Mouse (Mus musculus) kidney, postnatal 36 days (tissue): ENCODE measurements around the gene Hmgcll1.

Source experiments
- DNase-seq, 2 experiments: peaks; one replicate each; pipeline ENCODE4 v3.0.0; 2021 to 2022; ENCODE audit warnings: mixed read lengths in 2 of 2

Hmgcll1 gene

DNA sequence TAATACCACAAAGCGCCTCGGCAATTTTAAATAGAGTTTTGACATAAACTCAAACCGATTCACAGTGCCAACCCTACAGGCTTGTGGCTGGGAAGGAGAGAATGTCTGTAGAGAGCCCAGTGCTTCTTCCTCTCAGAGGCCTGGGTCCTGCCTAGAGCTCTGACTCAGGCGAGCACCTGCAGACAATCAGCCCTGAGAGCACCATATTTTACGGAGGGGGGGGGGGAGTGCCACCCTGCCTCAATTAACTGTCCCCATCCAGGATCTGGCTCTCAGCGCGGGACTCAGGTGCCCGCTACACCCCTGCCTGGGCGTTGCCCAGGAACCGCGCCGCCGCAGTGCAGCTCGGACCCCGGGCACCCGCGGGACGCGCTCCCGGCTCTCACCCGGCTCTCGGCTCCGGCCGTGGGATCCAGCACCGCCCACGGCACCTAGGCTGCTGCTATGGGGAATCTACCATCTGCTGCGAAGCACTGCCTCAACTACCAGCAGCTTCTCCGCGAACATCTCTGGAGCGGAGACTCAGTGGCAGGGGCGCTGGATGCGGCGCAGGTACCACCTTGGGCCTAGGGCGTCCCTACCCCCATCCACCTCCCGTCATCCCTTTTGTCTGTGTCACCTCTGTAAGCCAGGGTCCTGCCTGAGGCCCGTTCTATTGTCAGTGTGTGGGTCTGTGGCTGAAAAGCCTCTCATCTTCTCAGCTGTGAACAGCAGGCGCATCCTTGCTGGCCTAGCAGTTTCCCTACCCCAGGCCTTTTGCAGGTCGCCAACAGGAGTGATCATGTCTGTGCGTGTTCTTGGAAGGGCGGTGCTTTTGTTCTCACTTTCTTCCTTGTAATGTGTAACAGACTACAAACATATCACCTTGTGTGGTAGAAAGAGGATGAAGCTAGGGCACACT lies at the start of gene Hmgcll1:
TSS of gene Hmgcll1 (plus strand) at position 225 of the 901 bp plus-strand sequence.
- DNase-seq: peak in 1 of 2 experiments; percentile 22

DNA sequence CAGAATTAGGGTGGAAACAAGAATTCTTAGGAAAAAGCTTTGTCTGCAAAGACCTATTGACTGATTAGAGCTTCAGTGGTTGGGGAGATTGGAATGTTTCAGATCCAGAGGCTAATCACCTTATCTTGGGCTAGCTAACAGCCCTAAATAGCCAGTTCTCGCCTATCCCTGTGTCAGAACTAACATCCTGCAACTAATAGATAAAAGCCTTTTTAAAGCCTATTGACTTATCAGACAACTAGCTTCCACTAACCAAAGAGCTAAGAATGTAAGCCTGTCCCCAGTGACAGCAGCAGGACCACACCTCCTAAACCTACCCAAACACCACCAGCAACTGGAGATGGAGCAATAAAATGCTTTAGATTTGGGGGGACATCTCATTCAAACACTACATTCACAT lies 34.6 kb upstream of the Hmgcll1 start:
- DNase-seq: no peak

DNA sequence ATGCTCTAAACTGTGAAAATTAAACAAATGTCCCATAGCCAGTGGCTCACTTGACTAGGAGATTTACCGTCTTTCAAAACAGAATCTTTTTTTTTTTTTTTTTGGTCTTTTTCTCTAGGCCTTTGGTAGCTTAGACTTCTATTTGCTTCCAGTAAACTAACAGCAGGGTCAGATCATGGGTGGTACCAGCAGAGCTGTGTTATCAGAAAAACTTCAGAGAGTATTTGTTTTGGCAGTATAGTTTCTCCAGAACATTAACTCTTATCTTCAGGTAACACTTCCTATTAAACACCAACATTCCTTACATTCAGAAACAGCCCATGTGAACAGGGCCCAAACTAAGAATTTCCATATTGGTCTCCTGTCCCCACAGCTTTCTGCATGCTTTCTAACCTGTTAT lies 33.5 kb upstream of the Hmgcll1 start:
- no peak for DNase-seq

DNA sequence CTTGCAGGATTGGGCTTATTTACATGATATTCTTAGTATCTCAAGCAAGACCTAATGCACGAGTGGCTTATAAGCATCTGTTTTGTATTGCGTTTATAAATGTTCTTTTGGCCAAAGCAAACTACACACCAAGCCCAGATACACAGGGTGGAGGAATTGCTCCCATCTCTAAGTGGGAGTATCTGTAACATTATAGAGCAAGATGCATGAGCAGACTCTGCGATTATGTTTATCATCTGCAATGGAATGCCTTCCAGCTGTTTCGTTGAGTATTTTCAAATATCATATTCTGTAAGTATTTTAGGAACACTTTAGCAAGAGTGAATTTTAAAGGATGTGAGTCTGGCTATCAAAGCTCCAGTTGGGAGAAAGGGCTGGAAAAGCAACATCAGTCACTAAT lies 25.2 kb upstream of the Hmgcll1 start:
- no peak for DNase-seq

DNA sequence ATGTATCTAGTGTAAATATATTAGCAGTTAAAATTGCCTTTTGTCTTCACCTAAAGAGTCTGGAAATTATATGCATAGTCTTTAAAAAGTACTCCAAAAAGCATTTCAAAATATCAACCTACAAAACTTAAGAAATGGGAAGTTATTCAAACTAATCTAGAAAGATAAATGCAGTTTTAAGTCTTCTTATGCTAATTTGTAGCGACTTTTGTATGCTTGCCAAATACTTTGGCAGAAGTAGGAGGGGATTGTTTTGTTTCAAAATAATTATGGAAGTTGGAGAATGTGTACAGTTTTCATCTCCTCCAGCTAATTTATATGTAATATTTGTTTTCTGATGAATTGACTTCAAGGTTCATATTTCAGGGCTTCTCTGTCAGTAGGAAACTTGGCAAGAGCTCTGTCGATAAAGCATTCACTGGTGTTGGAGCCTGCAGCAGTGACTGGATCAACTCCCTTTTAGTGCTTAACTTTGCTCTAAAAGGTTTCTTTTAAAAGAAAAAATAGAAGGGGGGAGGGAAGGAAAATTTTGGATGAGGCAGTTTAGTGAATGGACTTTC lies 15.8 kb upstream of the Hmgcll1 start:
- DNase-seq: no peak

DNA sequence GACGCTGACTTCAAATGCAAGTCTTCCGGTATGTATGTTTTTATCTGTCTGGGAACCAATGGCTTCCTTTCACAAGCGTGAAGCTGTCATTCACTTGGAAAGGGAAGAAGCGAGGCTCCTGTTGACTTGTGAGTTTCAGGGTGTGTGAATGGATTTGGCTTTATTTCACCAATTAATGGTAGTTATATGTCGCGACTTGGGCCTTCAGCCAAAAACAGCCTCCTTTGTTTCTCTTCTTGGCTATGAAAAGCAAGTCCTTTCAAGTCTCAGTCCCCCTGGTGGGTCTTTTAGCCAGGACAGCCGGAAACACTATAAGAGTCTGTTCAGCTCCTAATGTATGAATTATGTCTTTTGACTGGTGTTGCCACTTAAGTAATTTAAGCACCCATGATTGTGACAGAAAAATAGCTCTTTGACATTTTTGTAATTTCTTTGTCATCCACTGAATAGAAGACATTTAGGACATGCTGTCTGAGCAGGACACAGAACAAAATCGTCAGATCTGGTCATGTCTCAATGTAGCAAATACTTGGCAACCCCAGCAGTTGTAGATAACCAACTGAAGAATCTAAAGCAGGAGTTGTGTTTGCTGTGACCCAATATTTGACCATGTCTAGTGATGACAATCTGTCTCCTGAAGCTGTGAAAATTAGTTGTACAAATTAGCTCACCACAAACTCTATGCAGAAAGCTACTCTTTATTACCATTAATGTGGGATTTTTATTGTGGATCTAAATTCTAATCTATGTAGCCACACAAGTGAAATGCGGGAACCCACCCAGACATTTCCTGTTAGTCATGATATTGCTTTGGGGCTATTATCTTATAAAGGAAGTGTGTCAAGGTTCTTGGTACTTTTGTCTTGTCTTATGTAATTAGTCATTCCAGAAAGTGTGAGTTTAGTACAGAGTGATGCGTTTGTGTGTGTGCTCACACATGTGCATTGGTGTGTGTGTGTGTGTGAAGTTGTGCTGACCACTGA lies 13.5 kb upstream of the Hmgcll1 start:
- peak in 1 of 2 experiments; percentile 13 for DNase-seq

DNA sequence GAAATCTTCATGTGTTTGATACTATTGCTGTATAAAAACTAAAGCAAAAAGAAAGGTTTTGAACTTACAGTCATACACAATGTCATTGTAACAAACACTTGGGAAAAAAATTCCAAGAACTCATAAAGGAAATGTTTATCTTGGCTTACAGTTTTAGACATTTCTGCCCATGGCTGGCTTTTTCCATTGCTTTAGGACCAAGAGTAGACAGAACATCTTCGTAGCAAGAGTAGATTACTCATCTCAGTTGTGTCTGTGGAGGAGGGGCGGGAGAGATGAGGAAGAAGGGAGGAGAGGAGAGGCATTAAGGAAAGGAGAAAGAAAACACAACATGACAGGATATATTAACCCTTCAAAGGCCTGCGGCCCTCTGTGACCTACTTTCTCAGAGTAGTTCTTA lies 11.6 kb upstream of the Hmgcll1 start:
- no peak for DNase-seq

DNA sequence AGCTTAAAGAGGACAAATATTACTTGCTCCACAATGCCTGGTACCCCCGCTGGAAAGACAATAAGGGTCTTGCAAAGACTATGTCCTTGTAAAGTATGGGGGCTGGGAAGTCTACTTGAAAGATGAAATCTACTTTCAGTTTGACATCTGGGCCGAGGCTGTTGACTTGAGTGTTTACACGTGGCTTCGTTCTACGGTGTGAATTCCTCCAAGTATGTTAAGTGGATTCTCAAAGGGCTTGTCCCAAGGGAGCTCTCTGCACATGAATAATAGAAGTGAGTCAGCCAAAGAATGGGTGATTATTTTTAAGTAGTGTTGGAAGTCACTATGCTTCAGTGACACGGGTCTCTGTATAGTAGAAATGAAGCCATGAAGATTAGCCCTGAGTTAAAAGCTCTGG lies 11.0 kb upstream of the Hmgcll1 start:
- no peak for DNase-seq

DNA sequence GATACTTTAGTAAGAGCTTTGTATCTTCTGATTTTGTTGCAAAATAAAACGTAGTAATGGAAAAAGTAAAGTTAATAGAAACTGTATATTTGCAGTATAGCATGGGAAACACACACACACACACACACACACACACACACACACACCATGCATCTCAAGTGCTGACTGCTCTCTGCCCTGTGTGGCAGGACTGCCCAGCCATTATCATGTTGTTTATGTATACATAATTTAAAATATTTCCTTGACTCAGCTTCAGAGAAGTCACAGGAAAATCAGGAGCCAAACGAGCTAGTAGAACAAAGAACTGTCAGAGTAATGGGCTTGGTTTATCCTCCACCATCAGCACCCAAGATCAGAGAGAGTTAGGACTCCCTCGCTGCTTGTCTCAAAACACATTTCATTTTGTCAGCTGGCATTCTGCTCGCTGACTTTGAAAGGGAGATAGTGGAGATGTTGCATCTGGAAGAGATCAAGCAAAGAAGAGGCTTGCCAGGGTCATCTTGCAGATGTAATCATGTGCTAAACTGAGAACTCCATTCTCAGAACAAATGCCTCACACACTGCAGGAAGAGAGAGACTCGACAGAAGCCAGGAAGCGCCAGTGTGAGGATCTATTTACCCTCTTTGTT lies 7.2 kb upstream of the Hmgcll1 start:
- DNase-seq: no peak

DNA sequence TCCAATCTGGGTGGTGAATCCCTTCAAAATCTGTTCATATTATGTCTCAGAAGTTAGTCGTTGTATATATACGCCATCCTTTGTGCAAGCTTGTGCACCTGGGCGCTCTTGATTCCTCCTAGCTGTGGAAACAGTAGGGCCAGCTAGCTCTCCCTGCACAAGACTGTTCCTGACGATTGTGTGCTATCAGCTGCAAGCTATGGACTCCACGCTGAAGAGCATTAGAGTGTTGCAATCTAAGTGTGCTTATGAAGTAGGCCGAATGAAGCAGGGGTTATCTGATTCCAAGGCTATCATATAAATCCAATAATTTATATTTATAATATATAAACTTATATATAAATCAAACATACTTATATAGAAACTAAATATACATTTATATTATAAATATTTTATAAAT lies 866 bp upstream of the Hmgcll1 start:
- no peak for DNase-seq

DNA sequence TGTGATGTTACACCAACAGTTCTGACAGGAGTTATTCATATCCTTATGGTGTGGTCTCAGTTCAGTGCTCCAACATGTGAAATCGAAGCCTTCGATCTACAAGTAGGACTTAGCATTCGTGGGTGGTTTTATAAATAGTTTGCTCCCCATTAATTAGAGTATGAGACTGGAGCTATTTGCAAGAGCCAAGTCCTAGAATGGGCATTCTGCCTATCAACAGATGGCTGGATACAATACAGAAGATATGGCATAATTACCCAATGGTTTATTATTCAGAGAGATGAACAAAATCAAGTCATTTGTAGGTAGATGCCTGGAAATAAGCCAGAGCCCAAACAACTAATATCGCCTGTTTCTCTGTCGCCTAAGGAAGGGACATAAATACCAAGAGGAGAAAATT lies 1.3 kb downstream of the Hmgcll1 start:
- no peak for DNase-seq

DNA sequence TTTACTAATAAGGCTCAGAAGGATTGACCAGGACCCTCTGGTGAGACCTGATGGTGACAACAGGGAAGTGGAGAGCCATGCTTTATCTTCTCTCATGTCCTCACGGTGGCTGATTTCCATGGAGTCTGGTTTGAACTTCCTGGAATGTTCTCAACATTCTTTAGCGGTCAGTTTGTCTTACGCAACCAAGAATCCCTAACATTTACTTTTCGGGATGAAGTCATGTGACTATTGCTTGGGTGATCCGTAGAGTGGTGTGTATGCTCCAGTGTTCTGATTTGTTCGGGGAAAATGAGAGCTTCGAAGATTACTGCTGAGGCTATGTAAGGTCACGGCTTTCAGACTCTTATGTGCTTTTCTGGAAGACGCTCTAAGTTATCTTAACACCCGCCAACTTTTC lies 1.9 kb downstream of the Hmgcll1 start:
- no peak for DNase-seq

DNA sequence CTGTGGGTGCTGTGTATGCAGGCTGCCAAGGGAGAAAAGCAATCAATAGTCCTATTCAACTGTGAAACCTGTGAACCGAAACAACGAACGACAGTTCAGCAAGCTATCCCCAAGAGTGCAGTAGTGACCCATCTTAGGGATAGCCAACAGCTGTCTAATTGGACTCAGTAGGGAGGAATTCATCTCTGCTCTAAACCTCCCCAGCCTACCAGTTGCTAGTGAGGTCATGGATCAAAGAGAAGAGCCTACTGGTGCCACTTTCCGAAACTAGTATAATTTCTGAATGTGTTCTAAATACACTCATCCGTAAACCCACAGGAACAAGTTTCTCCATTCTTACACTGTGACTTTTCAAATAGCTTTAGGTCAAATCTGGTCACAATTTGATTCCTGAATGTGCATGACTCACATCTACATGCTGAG lies 8.9 kb downstream of the Hmgcll1 start:
- no peak for DNase-seq

DNA sequence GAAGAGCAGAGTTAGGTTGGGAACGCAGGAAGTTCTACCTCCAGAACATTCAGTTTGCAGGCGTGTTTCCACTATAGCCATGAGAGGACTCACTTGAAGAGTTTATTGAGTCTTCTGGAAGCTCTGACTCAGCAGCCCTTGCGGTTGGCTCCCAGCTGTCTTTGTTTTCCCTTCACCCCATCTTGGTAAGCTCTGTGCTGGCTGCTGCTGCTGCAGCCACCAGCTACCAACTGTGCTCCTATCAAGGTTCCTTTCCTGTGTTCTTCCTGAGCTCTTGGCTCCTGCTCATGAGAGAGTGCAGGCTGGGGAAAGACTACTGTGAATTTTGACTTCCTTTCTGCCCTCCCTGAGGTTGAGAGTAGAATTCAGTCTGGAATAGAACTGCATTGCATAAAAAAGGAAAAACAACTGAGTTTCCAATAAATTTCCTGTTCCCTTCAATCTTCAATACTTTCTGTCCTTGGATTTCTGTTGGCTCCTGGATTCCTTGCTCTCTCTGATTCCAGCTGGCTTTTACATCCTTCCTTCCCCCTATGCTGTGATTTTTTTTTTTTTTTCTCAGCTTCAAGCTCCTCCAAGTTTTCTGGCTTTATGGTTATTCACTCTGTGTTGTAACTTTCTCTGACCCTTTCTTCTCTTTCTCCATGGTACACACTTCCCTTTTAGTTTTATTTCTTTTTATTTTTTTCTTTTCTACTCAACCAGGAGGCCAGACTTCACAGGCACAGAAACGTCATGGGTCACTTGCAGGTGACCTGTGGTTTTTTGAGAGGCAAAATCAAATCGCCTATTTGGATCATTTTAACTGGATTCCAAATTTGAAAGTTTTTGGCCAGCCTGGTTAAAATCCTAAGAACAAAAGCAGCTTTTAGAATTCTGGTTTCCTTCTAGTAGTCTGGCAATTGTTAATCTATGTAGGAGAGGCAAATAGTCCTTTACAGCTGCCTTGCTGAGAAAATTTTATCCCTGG lies 9.9 kb downstream of the Hmgcll1 start:
- DNase-seq: no peak

DNA sequence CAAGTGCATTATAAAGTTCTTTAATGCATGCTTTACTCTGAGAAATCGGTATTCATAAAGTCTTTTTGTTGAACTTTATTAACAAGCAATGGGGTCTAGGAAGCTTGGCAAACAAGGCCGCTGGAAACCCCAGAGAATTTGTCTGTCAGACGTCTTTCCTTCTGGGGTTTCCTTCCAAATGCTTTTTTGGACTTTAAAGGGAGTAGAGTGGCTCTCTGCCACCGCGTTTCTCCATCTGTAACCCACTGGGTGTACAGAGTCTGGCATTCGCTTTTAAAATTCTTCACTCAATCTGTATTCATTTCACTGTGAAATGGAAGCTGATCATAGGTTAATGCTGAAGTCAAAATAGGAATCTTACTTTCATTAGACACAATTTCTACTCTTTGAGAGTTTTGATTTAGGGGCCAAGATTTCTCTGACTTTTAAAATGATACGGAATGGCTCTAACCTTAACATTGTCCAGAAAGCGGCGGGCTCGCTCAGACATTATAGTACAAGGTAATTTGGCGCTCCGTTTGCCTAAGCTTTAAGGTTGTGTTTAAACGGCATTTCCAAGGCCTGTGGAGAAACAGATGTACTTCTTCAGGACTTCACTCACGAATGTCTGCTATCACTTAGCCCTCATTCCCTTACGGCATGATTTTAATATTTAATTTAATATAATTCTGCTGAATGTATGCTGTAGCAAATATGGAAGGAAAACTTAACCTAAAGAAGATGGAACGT lies 15.0 kb downstream of the Hmgcll1 start:
- no peak for DNase-seq

DNA sequence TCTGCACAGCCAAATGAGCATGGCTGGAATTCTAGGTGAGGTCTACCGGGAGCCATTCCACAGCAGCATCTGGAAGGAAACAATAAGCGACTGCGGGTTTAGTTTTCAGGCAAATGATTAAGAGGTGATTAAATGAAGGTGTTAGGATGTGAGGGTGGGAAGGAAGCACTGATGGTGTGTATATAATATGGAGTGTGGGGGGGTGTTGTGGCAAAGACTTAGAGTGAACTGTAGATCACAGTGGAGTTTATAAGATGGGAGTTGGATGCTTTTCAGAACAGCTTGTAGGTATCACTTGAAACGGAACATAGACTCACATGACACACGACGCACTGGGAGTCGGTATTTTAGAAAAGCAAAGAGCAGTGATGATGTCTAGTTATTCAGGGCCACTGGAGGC lies 20.4 kb downstream of the Hmgcll1 start:
- no peak for DNase-seq

DNA sequence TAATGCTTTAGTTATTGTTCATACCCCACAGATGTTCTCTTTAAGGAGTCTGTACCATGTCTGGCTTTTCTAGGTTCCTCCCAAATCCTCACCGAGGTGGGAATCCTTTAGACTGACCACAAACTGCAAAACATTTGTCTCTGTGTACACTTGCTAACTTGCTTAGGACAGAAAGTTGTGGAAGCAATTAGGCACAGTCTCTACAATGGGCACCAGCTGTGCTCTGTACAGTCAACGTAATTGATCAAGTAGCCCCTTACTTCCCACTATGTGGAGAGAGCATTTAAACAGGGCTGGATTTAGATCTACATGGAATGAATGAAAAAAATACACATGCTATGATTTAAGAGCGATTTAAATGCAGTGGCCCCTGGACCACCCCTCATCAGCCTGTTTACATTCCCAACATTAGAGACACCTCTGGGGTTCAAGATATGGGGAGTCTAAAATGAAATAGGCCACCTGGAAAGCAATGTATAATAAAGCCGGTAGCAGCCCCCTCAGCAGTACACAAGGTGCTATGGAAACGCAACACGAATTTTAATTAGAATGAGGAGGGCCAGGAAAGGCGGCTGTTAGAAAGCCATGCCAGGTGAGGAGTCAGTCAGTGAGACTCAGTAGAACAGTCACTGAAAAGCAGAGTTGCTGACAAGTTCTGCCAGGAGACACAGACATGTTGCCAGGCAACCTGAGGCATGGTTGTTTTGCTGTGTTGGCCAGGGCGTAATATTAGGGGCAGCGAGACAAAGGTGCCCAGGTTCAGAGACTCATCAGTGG lies 23.9 kb downstream of the Hmgcll1 start:
- DNase-seq: no peak

DNA sequence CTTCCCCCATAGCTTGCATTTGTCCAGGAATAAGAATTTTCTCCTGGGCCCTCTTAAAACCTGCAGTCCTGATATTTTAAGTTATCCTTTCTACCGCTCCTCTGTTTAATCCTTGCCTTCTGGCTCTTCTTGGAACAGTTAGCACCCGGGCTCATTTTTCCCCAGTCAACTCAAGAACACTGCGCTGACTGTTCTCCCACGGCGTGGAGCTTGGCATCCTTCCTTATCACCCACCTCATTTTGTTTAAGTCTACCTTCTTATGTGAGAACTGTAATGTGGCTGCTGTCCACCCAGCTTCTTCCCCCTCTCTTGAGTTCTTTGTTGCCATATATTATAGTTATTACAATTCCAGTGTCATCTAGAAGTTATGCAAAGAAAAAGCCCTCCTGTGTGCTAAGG lies 25.1 kb downstream of the Hmgcll1 start:
- DNase-seq: no peak

DNA sequence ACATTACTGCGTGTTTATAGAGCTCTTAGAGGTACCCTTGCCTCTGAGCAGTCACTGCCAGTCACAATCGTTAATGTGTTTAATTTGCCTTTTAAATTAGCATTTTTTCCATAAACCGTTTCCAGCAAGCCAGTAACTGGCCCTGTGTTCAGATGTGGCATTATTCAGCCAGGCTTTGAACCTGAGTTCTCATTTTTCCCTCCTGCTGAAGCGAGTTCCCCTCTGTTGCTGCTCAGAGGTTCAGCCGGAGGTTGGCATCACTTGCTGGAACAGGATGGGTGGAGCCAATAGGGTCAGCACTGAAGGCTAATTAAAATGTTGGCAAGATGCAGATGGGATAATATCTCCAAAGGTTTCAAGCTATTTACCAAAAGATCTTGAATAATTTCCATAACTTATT lies 28.7 kb downstream of the Hmgcll1 start:
- DNase-seq: peak; percentile 10 to 37

DNA sequence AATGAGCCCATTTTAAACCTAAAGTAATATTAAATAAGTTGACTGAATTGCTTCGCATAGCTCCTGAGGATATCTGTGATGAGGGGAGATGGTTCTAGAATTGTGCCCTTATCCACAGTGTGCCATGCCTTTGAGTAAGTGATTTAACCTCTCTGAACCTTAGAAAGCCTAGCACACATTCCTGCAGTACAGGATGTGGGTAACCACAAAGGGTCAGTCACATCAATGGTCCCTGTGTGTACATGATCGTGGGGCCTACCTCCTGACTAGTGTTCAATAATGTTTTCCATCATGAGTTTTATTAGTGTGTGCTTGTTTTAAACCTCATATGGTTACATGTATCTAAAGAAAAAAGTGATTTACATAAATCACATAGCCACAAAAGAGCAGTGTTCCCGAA lies 46.3 kb downstream of the Hmgcll1 start:
- DNase-seq: no peak
